ENCODE assay signal across 8 mouse cellular contexts in genomic region chr4:133090276-133090719, GRCm38 (mm10). TPM values are rescaled to one million over a fixed set of nuclear protein-coding genes. Genes with fewer than 3 reads are reported as not detected.
A peak's percentile ranks its signal among the peaks of the same experiment; 100 is the strongest.
DNase-seq lines count a peak whose midpoint lies in the region; ATAC-seq and TF ChIP-seq lines count a peak whose summit lies in the region.

No protein-coding gene starts in this region.

- TF ChIP-seq CTCF in embryonic fibroblast, embryonic 13.5 days (IDR thresholded peaks at IDR 0.05; ENCODE audit: borderline replicate concordance, insufficient read depth, low read length): no peak
- no peak for TF ChIP-seq CTCF in hindbrain, postnatal 0 days (IDR thresholded peaks at IDR 0.05; ENCODE audit: low read depth)

- H3K9me3 ChIP-seq in kidney, embryonic 15.5 days (replicated peaks): no peaks in the 10 kb centered on the region
- H3K9me3 ChIP-seq in hindbrain, postnatal 0 days (ENCODE audit: low read length): no peaks in the 10 kb centered on the region
- no peaks in the 10 kb centered on the region for H3K9me3 ChIP-seq in midbrain, embryonic 16.5 days (replicated peaks; ENCODE audit: control insufficient read depth, low read length, poor library complexity, severe bottlenecking)

- 0 out of 2 replicates have a peak overlapping the region, but pooled peaks have one; percentile 1 for H3K9ac ChIP-seq in kidney, embryonic 15.5 days
- peak overlapping the region; percentile 35; the same call in 1 of the 2 replicates for H3K9ac ChIP-seq in hindbrain, postnatal 0 days (replicated peaks; ENCODE audit: low read length)
- peak overlapping the region; percentile 1; the same call in 1 of the 2 replicates for H3K9ac ChIP-seq in midbrain, embryonic 16.5 days (ENCODE audit: low read depth, low read length)

- no peaks in the 10 kb centered on the region for H3K36me3 ChIP-seq in kidney, embryonic 15.5 days
- H3K36me3 ChIP-seq in hindbrain, postnatal 0 days (ENCODE audit: insufficient read depth, low read length): no peaks in the 10 kb centered on the region
- H3K36me3 ChIP-seq in midbrain, embryonic 16.5 days (ENCODE audit: control insufficient read depth, insufficient read depth, low read length): no peaks in the 10 kb centered on the region

- ATAC-seq in kidney, embryonic 15.5 days (replicated peaks; ENCODE audit: low FRiP score): no peak
- peak; percentile 2; the same call in 1 of the 2 replicates for ATAC-seq in hindbrain, postnatal 0 days
- no peak for ATAC-seq in midbrain, embryonic 16.5 days
- no peak for ATAC-seq in megakaryocyte, adult 5-6 weeks (ENCODE audit: poor library complexity, severe bottlenecking)
- ATAC-seq in erythroblast, adult 5-6 weeks (replicated peaks; ENCODE audit: low FRiP score, poor library complexity, severe bottlenecking): no peak

- peaks cover 91% of the 10 kb centered on the region for H3K4me1 ChIP-seq in kidney, embryonic 15.5 days
- H3K4me1 ChIP-seq in embryonic fibroblast, embryonic 13.5 days (ENCODE audit: control insufficient read depth, insufficient read depth, low read length): peaks cover 41% of the 10 kb centered on the region
- peaks cover 59% of the 10 kb centered on the region for H3K4me1 ChIP-seq in hindbrain, postnatal 0 days (ENCODE audit: insufficient read depth, low read length)
- H3K4me1 ChIP-seq in midbrain, embryonic 16.5 days (ENCODE audit: control insufficient read depth, insufficient read depth, low read length): peaks cover 62% of the 10 kb centered on the region

- DNase-seq in kidney, adult 8-10 months: no peak
- no peak for DNase-seq in hindbrain, postnatal 0 days (ENCODE audit: low spot score)
- no peak for DNase-seq in ovary, postnatal 10 days (ENCODE audit: low spot score)

- H3K4me3 ChIP-seq in kidney, embryonic 15.5 days (replicated peaks): no peak overlapping the region
- no peak overlapping the region for H3K4me3 ChIP-seq in embryonic fibroblast, embryonic 13.5 days (ENCODE audit: insufficient read depth, low read length)
- no peak overlapping the region for H3K4me3 ChIP-seq in hindbrain, postnatal 0 days (ENCODE audit: low read length)
- H3K4me3 ChIP-seq in midbrain, embryonic 16.5 days (ENCODE audit: low read depth, low read length): no peak overlapping the region

- H3K27ac ChIP-seq in kidney, embryonic 15.5 days: peak overlapping the region; percentile 95
- peak overlapping the region; percentile 58 for H3K27ac ChIP-seq in embryonic fibroblast, embryonic 13.5 days (ENCODE audit: insufficient read depth, low read length)
- H3K27ac ChIP-seq in hindbrain, postnatal 0 days: peak overlapping the region; percentile 87
- H3K27ac ChIP-seq in midbrain, embryonic 16.5 days (ENCODE audit: low read length): peak overlapping the region; percentile 62

- H3K27me3 ChIP-seq in kidney, embryonic 15.5 days: no peaks in the 10 kb centered on the region
- no peaks in the 10 kb centered on the region for H3K27me3 ChIP-seq in hindbrain, postnatal 0 days (ENCODE audit: insufficient read depth, low read length)
- H3K27me3 ChIP-seq in midbrain, embryonic 16.5 days (ENCODE audit: control insufficient read depth, insufficient read depth, low read depth, low read length): no peaks in the 10 kb centered on the region

- WGBS in kidney, embryonic 15.5 days: 26% methylated on average over 8 of the region's 8 CpGs
- 16% methylated on average over 8 of the region's 8 CpGs for WGBS in hindbrain, postnatal 0 days
- WGBS in midbrain, embryonic 16.5 days: 29% methylated on average over 8 of the region's 8 CpGs

- peak overlapping the region; percentile 36 for H3K4me2 ChIP-seq in kidney, embryonic 15.5 days
- H3K4me2 ChIP-seq in hindbrain, postnatal 0 days (ENCODE audit: low read depth, low read length): peak overlapping the region; percentile 18; the same call in 1 of the 2 replicates
- no peak overlapping the region for H3K4me2 ChIP-seq in midbrain, embryonic 16.5 days (ENCODE audit: low read length)

- TF ChIP-seq POLR2A in embryonic fibroblast, embryonic 13.5 days (IDR thresholded peaks at IDR 0.05; ENCODE audit: low read depth, low read length): no peak

RNA-seq across cellular contexts. Expression of gene Wasf2, which starts 40.0 kb away (rescaled TPM):
- 107 and 109 TPM in 2 replicates for polyA plus RNA-seq in kidney, embryonic 15.5 days (2015; fragmentation: Nextera tagmentation; extraction: Ambion mirVana)
- polyA plus RNA-seq in embryonic fibroblast, embryonic 13.5 days (2011; ENCODE audit: insufficient read length, low read depth, missing spikeins): 101 and 107 TPM in 2 replicates
- total RNA-seq in hindbrain, postnatal 0 days (2014; rRNA removed): 14.1 and 14.7 TPM in 2 replicates
- polyA plus RNA-seq in hindbrain, postnatal 0 days (2015; fragmentation: Nextera tagmentation; extraction: Ambion mirVana): 27.5 and 32.3 TPM in 2 replicates
- polyA plus RNA-seq in midbrain, embryonic 16.5 days (2015; fragmentation: Nextera tagmentation; extraction: Ambion mirVana): 20.1 and 27.1 TPM in 2 replicates
- total RNA-seq in megakaryocyte, adult 5-6 weeks (2015): 226 and 236 TPM in 2 replicates
- 56.9 and 75.4 TPM in 2 replicates for total RNA-seq in megakaryocyte, adult 5-6 weeks (2017)
- total RNA-seq in erythroblast, adult 5-6 weeks (2015; ENCODE audit: low replicate concordance): 49.6 and 78.6 TPM in 2 replicates
- 40.3 and 58.8 TPM in 2 replicates for total RNA-seq in erythroblast, adult 5-6 weeks (2017; ENCODE audit: low replicate concordance)
